Mouse (Mus musculus): ENCODE results near the gene Gm10234.

GRCm38 (mm10) chr6:95321812-95322211 is at the start of gene Gm10234:
- TF ChIP-seq TAL1 (IDR thresholded peaks at IDR 0.05; ENCODE audit: low read length) (no peak), GATA1 (IDR thresholded peaks at IDR 0.05; ENCODE audit: low read length) (no peak)

All from erythroblast, embryonic 14.5 days (primary cell).